Comparison of ENCODE assay signal across 15 mouse cellular contexts in genomic region chr8:72306913-72307312, GRCm38 (mm10).
"Had no signal": no experiment of that assay in that cellular context is flagged by ENCODE, and none has a peak within 500 bp of the region (broad histone marks: within the 10 kb centered on the region; RNA-seq: fewer than 3 reads in every experiment).

No protein-coding gene starts in this region.

- H3K36me3 ChIP-seq: liver, embryonic 13.5 days; liver, embryonic 15.5 days; midbrain, embryonic 13.5 days; midbrain, embryonic 15.5 days; neural tube, embryonic 12.5 days had no signal

- DNase-seq: liver, embryonic 13.5 days; liver, postnatal 0 days; lung, embryonic 14.5 days; right cerebral cortex, postnatal 14 days; thymus, adult 18-20 months; thymus, postnatal 14 days; thymus, postnatal 36 days had no signal

- H3K9me3 ChIP-seq: liver, embryonic 13.5 days; liver, embryonic 15.5 days; megakaryocyte, embryonic 14.5 days; midbrain, embryonic 13.5 days; midbrain, embryonic 15.5 days; neural tube, embryonic 12.5 days had no signal

- H3K4me3 ChIP-seq: liver, embryonic 13.5 days; liver, embryonic 15.5 days; megakaryocyte, embryonic 14.5 days; midbrain, embryonic 13.5 days; midbrain, embryonic 15.5 days; neural tube, embryonic 12.5 days had no signal

- ATAC-seq: liver, postnatal 0 days; midbrain, embryonic 13.5 days; midbrain, embryonic 15.5 days had no signal

- H3K4me2 ChIP-seq: liver, embryonic 11.5 days; liver, embryonic 13.5 days; liver, embryonic 15.5 days; lung, embryonic 14.5 days; midbrain, embryonic 11.5 days; midbrain, embryonic 13.5 days; midbrain, embryonic 15.5 days; neural tube, embryonic 12.5 days had no signal

- H3K4me1 ChIP-seq: midbrain, embryonic 13.5 days; midbrain, embryonic 15.5 days had no signal

- H3K27me3 ChIP-seq: liver, embryonic 13.5 days; liver, embryonic 15.5 days; midbrain, embryonic 13.5 days; midbrain, embryonic 15.5 days; neural tube, embryonic 12.5 days had no signal

- H3K27ac ChIP-seq: liver, embryonic 13.5 days; liver, embryonic 15.5 days; macrophage; midbrain, embryonic 13.5 days; midbrain, embryonic 15.5 days; neural tube, embryonic 12.5 days had no signal

- H3K9ac ChIP-seq: liver, embryonic 13.5 days; liver, embryonic 15.5 days; liver, postnatal 0 days; lung, embryonic 14.5 days; midbrain, embryonic 13.5 days; midbrain, embryonic 15.5 days; neural tube, embryonic 12.5 days had no signal
